Mouse (Mus musculus): ENCODE measurements at regions not wholly inside any gene's neighbourhood (a gene's known extent, or its start where the extent isn't known, plus 50 kb on each side); places are given as distances from the start of the nearest gene placed in this dataset.
"Not testable (repeated sequence)": the region's sequence is repeated elsewhere in the genome, so short reads cannot be mapped to it uniquely, and the experiment has no call there.

GRCm38 (mm10) chr5:3247333-3247732 is 94.0 kb upstream of the Cdk6 start:
- WGBS = 61% methylated on average over 2 of the region's 2 CpGs

DNA sequence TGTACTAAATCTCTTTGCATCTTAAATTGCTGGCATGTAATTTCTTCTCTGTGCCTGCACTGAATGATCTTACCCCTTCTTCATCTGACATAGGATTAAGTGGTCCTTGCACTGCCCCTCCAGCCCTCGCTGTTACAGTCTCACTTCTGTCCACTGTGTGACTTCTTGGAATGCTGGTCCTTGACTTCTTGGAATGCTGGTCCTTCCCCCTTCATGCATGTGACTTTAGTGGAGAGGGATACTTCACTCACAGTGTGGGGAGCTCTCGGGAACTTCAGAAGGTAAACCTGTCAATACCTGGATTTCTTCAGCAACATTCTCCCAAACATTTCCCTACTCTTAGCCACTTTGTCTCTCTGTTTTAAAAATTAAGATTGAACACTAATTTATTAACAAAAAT is 91.0 kb upstream of the Cdk6 start:
- Histone ChIP-seq H3K27ac (no peak overlapping the region), H3K4me1 (replicated peaks; ENCODE audit: insufficient read depth, low read length) (no peaks in the 10 kb centered on the region), H3K9ac (ENCODE audit: low read depth, low read length) (no peak overlapping the region), H3K4me3 (replicated peaks; ENCODE audit: low read depth, low read length) (no peak overlapping the region), H3K27me3 (ENCODE audit: insufficient read depth, low read length) (no peaks in the 10 kb centered on the region), H3K9me3 (replicated peaks; ENCODE audit: low read length) (no peaks in the 10 kb centered on the region), H3K36me3 (ENCODE audit: insufficient read depth, low read length) (no peaks in the 10 kb centered on the region), H3K4me2 (ENCODE audit: low read length) (no peak overlapping the region)
- TF ChIP-seq CTCF (IDR thresholded peaks at IDR 0.05; ENCODE audit: low read depth) = no peak
- no peak for ATAC-seq (replicated peaks; ENCODE audit: low FRiP score, low read depth)
- 86% methylated on average over 2 of the region's 2 CpGs for WGBS
- DNase-seq (ENCODE audit: low spot score) = no peak

More at GRCm38 (mm10) chr5:3247333-3247732, 94.0 kb upstream of the Cdk6 start:
- Histone ChIP-seq H3K4me3 (replicated peaks; ENCODE audit: low read depth, low read length) (no peak overlapping the region), H3K27ac (no peak overlapping the region), H3K4me1 (replicated peaks; ENCODE audit: insufficient read depth, low read length) (no peaks in the 10 kb centered on the region), H3K9ac (ENCODE audit: low read depth, low read length) (no peak overlapping the region), H3K36me3 (ENCODE audit: insufficient read depth, low read length) (no peaks in the 10 kb centered on the region), H3K9me3 (replicated peaks; ENCODE audit: low read length) (no peaks in the 10 kb centered on the region), H3K27me3 (ENCODE audit: insufficient read depth, low read length) (no peaks in the 10 kb centered on the region), H3K4me2 (ENCODE audit: low read length) (no peak overlapping the region)
- no peak for DNase-seq (ENCODE audit: low spot score)
- ATAC-seq (replicated peaks; ENCODE audit: low FRiP score, low read depth) = no peak
- TF ChIP-seq CTCF (IDR thresholded peaks at IDR 0.05; ENCODE audit: low read depth) = no peak

DNA sequence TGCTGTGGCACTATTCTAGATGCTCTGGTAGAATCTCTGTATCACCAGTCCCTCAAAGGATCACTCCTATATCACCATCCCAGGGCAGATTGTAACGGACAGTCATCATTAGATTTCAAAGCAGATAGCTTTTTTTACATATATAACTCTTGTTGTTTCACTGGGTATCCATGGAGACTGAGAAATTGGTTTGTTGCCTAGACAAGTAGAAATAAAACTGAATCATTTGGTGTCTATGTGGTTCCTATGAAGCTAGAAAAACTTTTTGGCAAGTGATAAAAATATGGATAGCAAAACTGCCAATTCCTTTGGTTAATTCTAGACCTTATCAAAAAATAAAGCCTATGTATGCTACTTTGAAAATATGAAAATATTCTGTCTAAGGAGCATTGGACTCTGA is 81.0 kb upstream of the Cdk6 start:
- TF ChIP-seq CTCF (IDR thresholded peaks at IDR 0.05; ENCODE audit: low read depth) = no peak
- ATAC-seq (replicated peaks; ENCODE audit: low FRiP score, low read depth) = no peak
- Histone ChIP-seq H3K36me3 (ENCODE audit: insufficient read depth, low read length) (no peaks in the 10 kb centered on the region), H3K4me1 (replicated peaks; ENCODE audit: insufficient read depth, low read length) (no peaks in the 10 kb centered on the region), H3K9me3 (replicated peaks; ENCODE audit: low read length) (no peaks in the 10 kb centered on the region), H3K27ac (no peak overlapping the region), H3K27me3 (ENCODE audit: insufficient read depth, low read length) (no peaks in the 10 kb centered on the region), H3K9ac (ENCODE audit: low read depth, low read length) (no peak overlapping the region), H3K4me2 (ENCODE audit: low read length) (no peak overlapping the region), H3K4me3 (replicated peaks; ENCODE audit: low read depth, low read length) (no peak overlapping the region)
- 61% methylated on average over 1 of the region's 1 CpGs for WGBS
- no peak for DNase-seq (ENCODE audit: low spot score)

DNA sequence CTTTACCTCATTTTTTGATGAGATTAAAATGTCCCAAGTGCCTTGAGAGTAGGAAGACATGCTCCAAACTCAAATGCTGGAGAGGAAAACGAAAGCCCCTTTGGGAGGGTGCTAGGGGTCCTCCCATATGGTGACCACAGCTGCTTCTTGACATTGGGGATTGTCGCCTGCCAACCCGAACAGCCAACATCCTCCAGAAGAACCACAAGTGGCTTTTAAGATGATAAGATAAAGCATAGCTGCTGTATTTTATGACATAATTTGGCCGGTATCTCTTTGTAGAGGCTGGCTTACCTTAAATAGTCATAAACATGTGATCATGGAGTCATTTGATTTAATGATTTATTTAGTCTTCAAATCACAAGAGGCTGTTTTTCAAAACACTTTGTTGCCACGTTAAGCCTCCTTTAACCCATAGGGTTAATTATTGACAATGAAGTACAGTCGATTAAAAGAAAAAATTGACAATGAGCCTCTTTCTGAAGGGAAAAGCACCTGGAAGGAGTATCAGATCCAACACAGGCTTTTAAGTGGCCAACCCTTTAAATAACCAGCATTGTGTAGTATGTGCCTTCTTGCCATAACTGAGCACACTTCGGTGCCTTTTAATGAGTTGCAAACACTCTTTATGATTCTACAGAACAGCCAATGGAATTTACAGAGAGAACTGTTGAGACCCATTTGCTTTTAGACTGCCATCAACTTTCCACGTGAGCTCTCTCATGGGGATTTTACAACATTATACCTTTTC is 76.1 kb upstream of the Cdk6 start:
- ATAC-seq (replicated peaks; ENCODE audit: low FRiP score, low read depth); H3K27ac ChIP-seq; H3K36me3 ChIP-seq (ENCODE audit: insufficient read depth, low read length): not testable (repeated sequence)

GRCm38 (mm10) chr5:3267021-3267420 is 74.3 kb upstream of the Cdk6 start:
- Histone ChIP-seq H3K4me3 (replicated peaks; ENCODE audit: low read depth, low read length) (no peak overlapping the region), H3K27me3 (ENCODE audit: insufficient read depth, low read length) (no peaks in the 10 kb centered on the region), H3K36me3 (ENCODE audit: insufficient read depth, low read length) (no peaks in the 10 kb centered on the region), H3K9me3 (replicated peaks; ENCODE audit: low read length) (no peaks in the 10 kb centered on the region), H3K4me2 (ENCODE audit: low read length) (no peak overlapping the region), H3K9ac (ENCODE audit: low read depth, low read length) (no peak overlapping the region), H3K4me1 (replicated peaks; ENCODE audit: insufficient read depth, low read length) (no peaks in the 10 kb centered on the region), H3K27ac (no peak overlapping the region)
- ATAC-seq (replicated peaks; ENCODE audit: low FRiP score, low read depth) (no peak), DNase-seq (ENCODE audit: low spot score) (no peak)
- 82% methylated on average over 5 of the region's 5 CpGs for WGBS
- no peak for TF ChIP-seq CTCF (IDR thresholded peaks at IDR 0.05; ENCODE audit: low read depth)

More for the DNA sequence above, 76.1 kb upstream of the Cdk6 start:
- not testable (repeated sequence) for H3K27me3 ChIP-seq (ENCODE audit: insufficient read depth, low read length); H3K4me1 ChIP-seq (replicated peaks; ENCODE audit: insufficient read depth, low read length); H3K9me3 ChIP-seq (replicated peaks; ENCODE audit: low read length); H3K4me3 ChIP-seq (replicated peaks; ENCODE audit: low read depth, low read length); DNase-seq (ENCODE audit: low spot score); H3K9ac ChIP-seq (ENCODE audit: low read depth, low read length); H3K4me2 ChIP-seq (ENCODE audit: low read length)
- WGBS = 63% methylated on average over 8 of the region's 8 CpGs

- DNase-seq (ENCODE audit: low spot score) (peak; percentile 25), ATAC-seq (replicated peaks; ENCODE audit: low FRiP score, low read depth) (no peak)
- no peaks in the 10 kb centered on the region for H3K9me3 ChIP-seq (replicated peaks; ENCODE audit: low read length)
- H3K4me2 ChIP-seq (ENCODE audit: low read length) = no peak overlapping the region
- no peaks in the 10 kb centered on the region for H3K4me1 ChIP-seq (replicated peaks; ENCODE audit: insufficient read depth, low read length)
- H3K27me3 ChIP-seq (ENCODE audit: insufficient read depth, low read length) = no peaks in the 10 kb centered on the region
- H3K9ac ChIP-seq (ENCODE audit: low read depth, low read length) = no peak overlapping the region
- TF ChIP-seq CTCF (IDR thresholded peaks at IDR 0.05; ENCODE audit: low read depth) = no peak
- no peak overlapping the region for H3K4me3 ChIP-seq (replicated peaks; ENCODE audit: low read depth, low read length)
- H3K27ac ChIP-seq = no peak overlapping the region
- 56% methylated on average over 7 of the region's 7 CpGs for WGBS
- no peaks in the 10 kb centered on the region for H3K36me3 ChIP-seq (ENCODE audit: insufficient read depth, low read length)
Observed at GRCm38 (mm10) chr5:3269760-3270159, 71.5 kb upstream of the Cdk6 start.

DNA sequence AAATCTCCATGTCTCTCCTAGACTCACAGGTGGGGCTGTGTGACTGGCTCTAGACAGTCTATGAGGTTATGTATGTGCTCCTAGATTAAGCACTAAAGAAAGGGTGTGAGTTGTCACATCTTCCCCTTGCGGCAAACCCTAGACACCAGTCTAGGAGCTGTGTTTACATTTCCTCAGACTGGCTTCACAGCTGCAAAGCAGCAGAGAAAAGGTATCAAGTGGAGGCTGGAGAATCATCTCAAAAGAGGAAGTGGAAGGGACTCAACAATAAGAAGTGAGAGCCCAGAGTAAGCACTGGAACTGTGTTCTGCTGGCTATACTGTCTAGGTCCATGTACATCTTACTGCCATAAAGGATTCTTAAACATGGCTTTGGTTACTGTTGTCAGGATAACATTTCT is 68.1 kb upstream of the Cdk6 start:
- 37% methylated on average over 1 of the region's 1 CpGs for WGBS
- not testable (repeated sequence) for DNase-seq (ENCODE audit: low spot score)

GRCm38 (mm10) chr5:3277241-3277640 is 64.0 kb upstream of the Cdk6 start:
- not testable (repeated sequence) for H3K9me3 ChIP-seq (replicated peaks; ENCODE audit: low read length); DNase-seq (ENCODE audit: low spot score); H3K4me2 ChIP-seq (ENCODE audit: low read length); ATAC-seq (replicated peaks; ENCODE audit: low FRiP score, low read depth); H3K9ac ChIP-seq (ENCODE audit: low read depth, low read length); H3K36me3 ChIP-seq (ENCODE audit: insufficient read depth, low read length); H3K27ac ChIP-seq; H3K27me3 ChIP-seq (ENCODE audit: insufficient read depth, low read length); H3K4me3 ChIP-seq (replicated peaks; ENCODE audit: low read depth, low read length); H3K4me1 ChIP-seq (replicated peaks; ENCODE audit: insufficient read depth, low read length)
- 91% methylated on average over 16 of the region's 16 CpGs for WGBS

More for the DNA sequence above, 68.1 kb upstream of the Cdk6 start:
- not testable (repeated sequence) for H3K9me3 ChIP-seq (replicated peaks; ENCODE audit: low read length); H3K36me3 ChIP-seq (ENCODE audit: insufficient read depth, low read length); H3K9ac ChIP-seq (ENCODE audit: low read depth, low read length); H3K27ac ChIP-seq; ATAC-seq (replicated peaks; ENCODE audit: low FRiP score, low read depth); H3K4me2 ChIP-seq (ENCODE audit: low read length); H3K27me3 ChIP-seq (ENCODE audit: insufficient read depth, low read length); H3K4me1 ChIP-seq (replicated peaks; ENCODE audit: insufficient read depth, low read length); H3K4me3 ChIP-seq (replicated peaks; ENCODE audit: low read depth, low read length)

- 85% methylated on average over 5 of the region's 5 CpGs for WGBS
- not testable (repeated sequence) for DNase-seq (ENCODE audit: low spot score); H3K4me1 ChIP-seq (replicated peaks; ENCODE audit: insufficient read depth, low read length); H3K4me2 ChIP-seq (ENCODE audit: low read length); H3K4me3 ChIP-seq (replicated peaks; ENCODE audit: low read depth, low read length); ATAC-seq (replicated peaks; ENCODE audit: low FRiP score, low read depth); H3K9ac ChIP-seq (ENCODE audit: low read depth, low read length); H3K27ac ChIP-seq; H3K9me3 ChIP-seq (replicated peaks; ENCODE audit: low read length); H3K36me3 ChIP-seq (ENCODE audit: insufficient read depth, low read length); H3K27me3 ChIP-seq (ENCODE audit: insufficient read depth, low read length)
Observed at GRCm38 (mm10) chr5:3278956-3279355, 62.3 kb upstream of the Cdk6 start.

All from kidney, postnatal 0 days (tissue).